Mouse (Mus musculus) left cerebral cortex, adult 9 months (tissue): Measurements from ENCODE around the gene Klhl32.
A peak's percentile ranks its signal among the peaks of the same experiment; 100 is the strongest.
"Not testable (repeated sequence)": the region's sequence is repeated elsewhere in the genome, so short reads cannot be mapped to it uniquely, and the experiment has no call there.

ENCODE experiments used
- DNase-seq, 2 experiments: peaks; one replicate each; pipeline ENCODE4 v3.0.0; 2022; ENCODE audit warnings: low spot score in 2 of 2

The Klhl32 gene

DNA sequence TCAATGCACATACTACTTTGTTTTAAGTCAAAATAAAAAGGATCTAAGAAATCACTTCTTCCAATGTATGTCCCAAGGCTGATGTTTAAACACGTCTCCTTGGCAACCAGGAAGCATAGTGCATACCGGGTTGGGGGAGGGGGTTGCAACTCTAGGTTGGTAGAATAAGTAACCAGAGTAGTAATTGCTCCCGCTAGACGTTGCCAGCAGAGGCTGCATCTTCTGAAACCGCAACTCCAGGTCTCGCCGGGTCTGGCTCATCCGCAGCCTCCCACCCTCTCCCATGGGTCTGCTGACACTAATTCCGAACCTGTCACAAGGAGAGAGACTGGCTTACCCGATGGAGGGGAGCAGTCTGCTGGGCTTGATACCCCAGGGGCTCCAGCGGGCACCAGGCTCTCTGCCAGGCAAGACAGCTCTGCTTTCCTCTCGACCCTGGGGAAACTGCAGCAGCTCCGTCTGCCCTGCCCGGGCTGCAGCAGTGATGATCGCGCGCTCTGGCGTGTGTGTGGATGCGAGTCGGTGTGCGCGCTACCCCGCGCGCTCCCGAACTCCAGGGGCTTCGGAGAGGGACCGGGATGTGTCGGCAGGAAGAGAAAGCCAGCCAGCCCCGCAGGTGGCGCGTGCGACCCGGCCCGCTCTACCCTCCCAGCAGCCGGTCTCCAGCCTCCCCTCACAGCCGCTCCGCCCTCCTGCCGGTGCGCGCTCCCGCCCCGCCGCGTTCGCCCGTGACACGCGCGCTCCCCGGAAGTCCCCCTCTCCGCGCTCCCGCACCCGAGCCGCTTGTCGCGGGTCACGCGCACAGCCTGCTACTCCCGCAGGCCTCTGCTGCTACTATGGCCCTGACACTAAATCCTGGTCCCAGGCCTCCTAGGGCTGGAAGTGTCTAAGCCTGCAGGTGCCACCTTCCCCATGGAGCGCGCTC is at the start of gene Klhl32:
Klhl32 (minus strand) TSS at position 724 of the 925 bp plus-strand sequence.
- DNase-seq: peak; percentile 66 to 76

DNA sequence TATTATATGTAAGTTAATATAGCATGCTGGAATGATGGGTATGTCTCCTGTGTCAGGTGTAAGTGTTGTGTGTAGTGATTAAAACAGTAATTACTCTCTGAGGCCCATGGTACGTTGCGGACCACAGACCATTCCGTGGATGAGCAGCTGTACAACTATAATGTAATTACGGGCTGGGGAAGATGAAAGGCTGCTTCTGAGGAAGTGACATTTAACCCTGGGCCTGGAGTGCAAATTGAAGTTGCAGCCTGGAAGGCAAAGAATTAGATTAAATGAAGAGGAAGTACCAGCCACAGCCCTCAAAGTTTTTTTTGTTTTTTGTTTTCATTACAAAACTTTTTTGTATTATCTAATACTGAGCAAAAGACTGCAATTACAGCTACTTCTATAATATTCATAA is 48.2 kb upstream of the Klhl32 start:
- no peak for DNase-seq

DNA sequence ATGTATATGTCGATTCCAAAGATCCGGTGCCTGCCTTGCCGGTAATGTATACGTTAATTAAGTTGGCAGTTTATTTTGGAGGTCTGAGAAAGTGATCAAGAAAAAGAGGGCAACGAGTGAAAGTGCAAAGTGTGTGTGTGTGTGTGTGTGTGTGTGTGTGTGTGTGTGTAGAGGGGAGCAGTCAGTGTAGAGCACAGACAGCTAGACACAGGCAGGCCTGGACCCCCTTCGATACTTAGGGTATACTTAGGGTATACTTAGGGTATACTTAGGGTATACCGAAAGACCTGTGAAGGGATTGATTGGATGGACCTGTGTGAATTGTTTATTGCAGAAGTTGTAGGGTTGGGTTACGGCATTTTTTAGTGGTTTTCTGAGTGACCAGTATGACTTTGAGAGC is 47.7 kb upstream of the Klhl32 start:
- no peak for DNase-seq

DNA sequence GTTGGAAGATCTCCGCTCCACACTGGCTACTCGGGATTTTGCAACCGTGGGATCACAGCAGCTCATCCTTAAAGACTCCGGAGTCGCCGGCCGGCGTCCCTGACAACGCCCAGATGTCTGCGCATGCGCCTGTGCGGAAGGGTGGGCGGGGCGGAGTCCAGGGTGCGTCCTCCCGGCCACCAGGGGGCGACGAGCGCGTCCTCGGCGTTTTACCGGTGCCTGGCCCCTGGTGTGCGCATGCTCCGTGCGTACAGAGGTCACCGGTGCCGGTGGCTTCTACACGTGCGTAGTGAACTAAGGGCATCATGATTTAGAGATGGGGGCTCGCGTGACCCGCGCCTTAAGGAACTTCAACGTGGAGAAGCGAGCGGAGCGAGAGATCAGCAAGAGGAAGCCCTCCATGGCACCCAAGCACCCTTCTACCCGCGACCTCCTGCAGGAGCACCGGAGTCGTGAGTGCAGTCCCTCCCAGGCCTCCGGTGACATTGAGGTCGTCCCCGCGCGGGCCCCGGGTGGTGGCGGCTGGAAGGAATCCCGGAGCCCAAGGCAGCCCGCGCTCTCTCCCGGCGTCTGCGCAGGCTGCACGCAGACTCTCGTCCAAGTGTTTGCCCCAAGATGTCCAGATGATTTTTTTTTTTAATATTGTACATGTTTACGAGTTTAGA is 47.1 kb upstream of the Klhl32 start, which contains the start of gene Ndufaf4:
Ndufaf4 (plus strand) TSS at position 233 of the 665 bp plus-strand sequence.
- DNase-seq: peak; percentile 86 to 97

DNA sequence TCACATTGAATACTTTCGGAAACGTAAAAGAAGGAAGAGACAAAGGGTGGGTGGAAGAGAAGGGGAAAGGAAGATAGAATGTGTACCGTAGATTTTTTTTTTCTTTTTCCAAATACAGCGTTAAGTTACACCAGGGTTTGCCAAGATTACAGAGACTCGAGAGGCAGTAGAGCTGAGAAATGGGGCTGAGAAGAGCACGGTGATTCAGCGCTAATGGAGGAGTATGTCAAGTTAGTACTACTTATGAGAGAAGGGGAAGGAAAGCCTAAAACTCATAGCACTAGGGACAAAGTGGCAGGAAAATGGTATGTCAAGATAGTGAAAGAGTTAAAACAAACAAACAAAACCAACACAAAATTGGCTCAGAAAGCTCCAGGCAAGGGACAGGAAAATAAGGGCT is 46.4 kb upstream of the Klhl32 start:
- peak in 1 of 2 experiments; percentile 16 for DNase-seq

DNA sequence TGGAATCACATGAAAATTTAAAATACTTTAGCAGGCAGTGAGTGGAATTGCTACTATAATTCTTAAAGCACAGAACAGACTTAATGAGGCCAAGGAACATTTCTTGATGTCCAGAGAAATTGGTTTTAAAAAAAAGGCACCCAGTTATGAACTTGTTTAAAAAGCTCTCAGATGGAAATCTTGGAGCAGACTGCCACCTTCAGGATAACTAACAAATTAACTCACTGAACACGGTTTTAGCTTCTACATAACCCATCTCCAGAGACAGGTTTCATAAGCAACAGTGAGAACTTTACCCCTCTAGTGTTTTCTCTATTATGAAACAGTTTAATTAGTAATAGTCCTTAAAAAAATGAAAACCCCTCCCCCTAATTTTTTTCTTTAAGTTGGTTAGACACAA is 45.9 kb upstream of the Klhl32 start:
- DNase-seq: peak in 1 of 2 experiments; percentile 48

DNA sequence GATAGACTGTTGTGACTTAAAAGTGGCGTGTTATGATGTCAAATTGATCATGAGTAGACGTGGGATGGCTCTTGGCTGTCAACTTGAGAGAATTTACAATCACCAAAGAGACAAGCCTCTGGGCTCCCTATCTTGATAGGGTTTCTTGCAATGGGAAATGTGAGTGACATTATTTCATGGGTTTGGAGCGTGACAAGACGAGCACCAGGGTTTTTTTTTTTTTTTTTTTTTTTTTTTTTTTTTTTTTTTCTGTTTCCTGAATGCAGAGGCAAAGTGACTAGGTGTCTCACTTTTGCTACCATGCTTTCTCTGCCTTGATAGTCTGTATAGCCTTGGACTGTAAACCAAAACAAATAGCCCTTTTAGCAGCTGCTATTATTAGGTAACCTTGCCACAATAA is 43.7 kb upstream of the Klhl32 start:
- DNase-seq: no peak

DNA sequence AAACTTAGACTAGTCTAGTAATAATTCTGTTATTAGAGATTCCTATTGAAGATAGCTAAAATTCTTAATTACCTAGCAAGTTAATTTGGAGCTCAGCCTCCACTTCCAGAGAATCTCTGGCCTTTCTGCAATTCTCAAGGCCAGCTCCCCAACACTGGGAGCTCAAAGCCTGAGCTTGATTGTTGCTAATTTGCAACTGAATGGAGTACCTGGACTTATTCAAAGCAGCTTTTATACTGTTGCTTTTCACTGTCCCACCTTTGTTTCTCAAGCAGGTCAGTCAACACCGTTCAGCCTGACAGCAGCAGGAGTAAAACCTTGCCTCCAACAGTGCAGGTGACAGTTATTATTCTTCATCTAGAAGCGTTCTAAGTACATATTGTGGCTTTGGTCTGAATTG is 41.4 kb upstream of the Klhl32 start:
- DNase-seq: not testable (repeated sequence)

DNA sequence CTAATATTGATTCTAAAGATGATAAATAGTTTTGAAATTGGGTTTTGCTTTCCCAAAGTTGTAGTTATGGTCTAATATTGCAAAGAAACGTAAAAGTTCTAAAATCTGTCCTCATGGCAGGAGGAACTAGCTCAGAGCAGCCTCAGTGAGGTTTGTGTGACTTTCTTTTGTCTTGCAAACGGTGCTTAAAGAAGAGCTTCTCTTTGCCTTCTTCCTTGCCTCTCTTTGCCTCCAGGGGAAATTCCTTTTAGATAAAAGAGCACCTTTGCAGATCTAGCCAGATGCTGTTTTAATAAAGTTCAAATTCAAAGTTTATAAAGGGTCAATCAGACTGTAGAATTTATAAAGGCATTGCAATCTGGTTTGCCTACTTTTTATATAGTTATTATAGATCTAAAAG is 38.5 kb upstream of the Klhl32 start:
- DNase-seq: not testable (repeated sequence)

DNA sequence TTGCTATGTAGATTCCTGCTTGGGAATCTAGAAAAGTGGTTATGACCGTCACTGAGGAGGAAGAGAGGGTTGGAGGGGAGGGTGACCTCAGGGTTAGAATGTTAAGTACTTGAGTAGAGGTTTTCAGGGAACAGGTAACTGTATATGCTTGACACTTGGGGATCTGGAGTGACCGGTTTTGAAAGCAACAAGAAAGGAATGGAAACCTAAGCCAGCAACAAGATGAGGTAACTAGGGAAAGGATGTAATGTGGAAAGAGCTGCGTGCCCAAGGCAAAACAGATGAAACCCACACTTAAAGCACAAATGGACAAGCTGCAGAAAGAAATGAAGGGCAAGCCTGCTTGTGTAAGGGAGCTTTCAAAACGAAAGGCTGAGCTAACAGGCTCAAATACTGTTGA is 18.3 kb upstream of the Klhl32 start:
- DNase-seq: no peak

DNA sequence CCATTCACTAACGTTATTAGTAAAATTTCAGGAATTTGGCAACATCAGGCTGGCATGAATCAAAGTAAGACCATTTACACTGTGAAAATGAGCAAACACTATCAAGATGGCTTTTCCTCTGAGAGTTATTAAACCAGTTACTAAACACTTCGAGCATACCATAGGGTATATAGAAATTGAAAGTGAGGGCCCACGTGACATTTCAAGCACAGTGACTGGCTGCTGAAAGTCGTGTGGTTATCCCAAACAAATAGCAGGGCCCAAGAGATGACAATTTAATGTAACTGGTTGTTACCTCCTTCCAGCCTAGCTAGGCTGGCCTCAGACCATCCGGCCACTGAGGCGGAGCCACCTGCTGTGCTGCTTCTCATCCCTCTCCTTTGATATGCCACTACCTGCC is 14.8 kb upstream of the Klhl32 start:
- no peak for DNase-seq

DNA sequence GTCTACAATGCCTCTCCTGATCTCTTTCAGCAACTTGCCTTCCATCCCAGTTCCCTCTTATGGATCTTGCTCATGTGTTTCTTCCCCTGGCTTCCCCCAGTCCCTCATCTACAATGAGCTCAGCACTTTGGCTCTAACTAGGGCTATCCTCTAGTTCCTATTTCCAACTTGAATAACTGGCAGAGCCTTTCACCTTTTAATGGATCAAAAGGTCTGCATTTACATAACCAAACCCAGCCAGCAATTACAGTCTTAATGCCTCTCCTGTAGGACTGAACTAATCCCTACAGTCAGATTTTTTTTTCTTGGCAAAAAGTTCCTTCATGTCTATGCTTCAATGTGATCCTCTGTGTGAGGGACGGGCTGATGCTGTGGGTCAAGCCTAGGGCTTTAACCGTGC is 3.5 kb downstream of the Klhl32 start:
- DNase-seq: no peak

DNA sequence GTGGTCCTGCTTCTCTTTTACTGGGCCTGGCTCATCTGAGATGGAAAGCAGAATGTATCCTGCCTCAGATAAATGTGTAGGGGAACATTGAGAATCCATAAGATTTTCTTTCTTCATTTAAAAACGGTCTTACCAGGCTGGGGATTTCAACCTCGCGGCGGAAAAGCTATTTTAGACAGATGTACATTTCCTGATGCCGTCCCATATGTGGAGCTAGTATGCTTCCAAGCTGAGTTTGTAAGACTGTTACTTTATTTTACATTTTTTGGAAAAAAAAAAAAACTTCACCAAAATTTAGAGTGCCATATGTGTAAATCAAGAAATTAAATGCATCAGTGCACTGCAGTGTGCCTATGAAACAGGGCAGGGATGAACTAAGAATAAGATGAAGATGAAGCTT is 5.4 kb downstream of the Klhl32 start:
- no peak for DNase-seq

DNA sequence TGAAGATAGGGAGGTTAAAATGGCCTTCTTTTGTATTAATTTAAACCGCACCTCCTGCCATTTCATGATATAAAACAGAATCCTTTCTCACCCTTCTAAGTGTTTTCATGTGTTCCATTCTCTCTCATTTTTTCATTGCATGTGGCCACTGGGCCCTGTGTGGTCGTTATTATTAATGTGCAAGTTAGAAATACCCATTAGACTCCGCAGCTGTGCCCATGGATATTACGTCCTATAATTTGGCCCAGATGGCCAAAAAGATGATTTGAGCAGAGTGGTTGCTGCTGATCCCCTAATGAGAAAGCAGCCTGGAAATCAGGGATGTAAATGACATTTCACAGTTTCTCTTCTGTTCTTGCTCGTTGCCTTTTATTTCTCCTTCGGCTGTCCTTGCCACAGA is 12.4 kb downstream of the Klhl32 start:
- no peak for DNase-seq

DNA sequence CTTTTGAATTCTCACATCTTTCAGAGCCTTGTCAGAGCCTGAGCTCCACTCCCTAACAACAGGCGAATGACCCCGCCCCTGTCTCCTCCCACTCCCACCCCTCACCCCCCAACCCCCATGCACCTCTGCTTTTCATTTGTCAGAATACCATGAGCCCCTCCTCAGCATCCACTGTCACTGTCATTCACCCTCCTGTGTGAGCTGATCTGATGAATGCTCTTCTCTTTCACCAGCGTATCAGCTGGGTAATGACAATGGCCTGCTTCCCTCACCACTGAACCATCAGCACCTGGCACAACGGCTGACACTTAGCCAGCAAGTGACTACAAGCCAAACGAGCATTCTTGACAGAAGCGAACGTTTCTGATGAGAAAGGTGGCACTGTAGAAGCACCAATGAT is 15.4 kb downstream of the Klhl32 start:
- DNase-seq: no peak

DNA sequence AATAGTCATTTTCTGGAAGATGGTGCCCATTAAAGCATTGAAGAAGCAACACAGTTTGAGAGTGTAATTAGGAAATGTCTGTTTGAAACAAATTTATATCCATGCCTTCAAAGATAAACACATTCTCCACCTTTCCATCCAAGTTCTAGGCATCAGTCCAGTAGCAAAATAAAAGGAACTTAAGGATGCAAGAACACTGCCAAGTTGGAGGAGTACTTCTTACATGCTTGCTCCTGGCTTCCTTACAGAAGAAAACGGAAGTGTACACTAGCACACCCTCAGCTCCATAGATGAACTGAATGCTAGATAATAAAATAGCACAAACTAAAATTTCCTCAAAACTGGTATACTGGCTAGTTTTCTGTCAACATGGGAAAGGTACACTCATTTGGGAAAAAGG is 42.6 kb downstream of the Klhl32 start:
- DNase-seq: no peak

DNA sequence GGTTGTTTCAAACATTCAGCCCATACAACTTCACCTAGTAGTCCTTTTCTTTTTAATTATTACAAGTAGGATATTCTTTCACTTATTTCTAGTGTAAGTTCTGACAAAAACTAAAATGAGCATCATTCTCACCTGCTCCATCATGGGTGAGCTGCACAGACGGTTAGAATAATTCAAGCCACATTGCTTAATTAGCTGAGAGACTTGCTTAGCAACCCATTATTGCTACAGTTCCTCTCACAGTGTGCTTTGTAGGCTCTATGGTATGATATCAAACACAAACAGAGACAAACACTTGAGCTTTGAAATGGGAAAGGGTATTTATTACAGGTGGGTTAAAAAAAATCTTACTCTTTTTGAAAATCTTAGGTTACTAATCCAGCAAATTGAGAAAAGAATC is 49.0 kb downstream of the Klhl32 start:
- no peak for DNase-seq

DNA sequence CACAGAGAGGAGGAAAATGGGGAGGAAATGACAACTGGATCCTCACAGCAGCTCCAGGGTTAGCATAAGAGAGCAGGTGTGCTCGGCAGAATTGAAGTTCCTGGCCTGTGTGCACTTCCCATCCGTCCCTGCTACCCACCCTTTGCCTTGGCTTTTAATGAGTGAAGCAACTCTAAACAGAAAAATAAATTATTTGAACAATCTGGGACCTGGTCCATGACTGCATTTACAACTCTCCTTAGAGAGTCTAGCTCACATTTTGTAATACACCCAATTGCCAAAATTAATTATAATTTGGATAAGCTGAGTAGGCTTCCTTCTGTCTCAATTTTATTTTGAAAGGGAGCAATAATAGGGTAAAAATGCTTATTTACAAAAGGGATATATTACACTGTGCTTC is 49.6 kb downstream of the Klhl32 start:
- DNase-seq: no peak

DNA sequence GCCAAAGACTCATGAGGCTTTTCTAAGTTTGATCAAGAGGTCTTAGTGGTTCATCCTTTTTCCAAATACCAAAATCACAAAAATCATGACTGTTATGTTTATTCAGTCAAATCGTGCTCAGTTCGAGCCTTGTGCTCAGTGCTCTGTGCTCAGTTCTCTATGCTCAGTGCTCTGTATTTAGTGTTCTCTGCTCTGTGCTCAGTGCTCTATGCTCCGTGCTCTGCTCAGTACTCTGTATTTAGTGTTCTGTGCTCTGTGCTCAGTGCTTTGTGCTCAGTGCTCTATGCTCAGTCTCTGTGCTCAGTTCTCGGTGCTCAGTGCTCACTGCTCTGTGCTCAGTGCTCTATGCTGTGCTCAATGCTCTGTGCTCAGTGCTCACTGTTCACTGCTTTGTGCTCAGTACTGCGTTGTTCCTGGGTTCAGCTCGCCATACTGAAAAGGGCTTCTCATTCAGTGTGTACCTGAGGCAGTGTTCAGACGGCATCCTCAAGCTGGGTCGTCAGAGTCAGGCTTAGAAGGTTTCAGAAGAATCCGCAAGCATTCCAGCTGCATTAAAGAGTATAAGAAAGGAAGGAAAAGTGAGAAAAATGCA is 50.5 kb downstream of the Klhl32 start:
- no peak for DNase-seq

DNA sequence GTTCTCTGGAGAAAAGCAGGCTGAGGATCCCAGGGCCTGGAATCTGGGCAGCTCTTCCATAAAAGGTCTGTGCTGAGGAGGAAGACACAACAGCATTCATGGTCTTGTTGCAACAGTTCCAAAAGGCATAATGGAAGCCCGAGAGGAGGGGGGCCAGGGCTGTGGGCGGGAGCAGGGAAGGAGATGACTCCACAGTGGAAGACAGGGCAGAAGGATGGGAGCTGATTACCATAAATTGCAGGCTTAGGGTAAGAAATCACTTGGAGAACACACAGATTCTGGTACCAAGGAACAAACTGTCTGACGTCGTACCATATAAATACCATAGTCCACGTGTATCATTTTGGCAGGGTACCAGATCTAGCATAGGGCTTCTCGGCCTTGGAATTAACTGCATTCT is 51.9 kb downstream of the Klhl32 start:
- peak; percentile 27 to 60 for DNase-seq

DNA sequence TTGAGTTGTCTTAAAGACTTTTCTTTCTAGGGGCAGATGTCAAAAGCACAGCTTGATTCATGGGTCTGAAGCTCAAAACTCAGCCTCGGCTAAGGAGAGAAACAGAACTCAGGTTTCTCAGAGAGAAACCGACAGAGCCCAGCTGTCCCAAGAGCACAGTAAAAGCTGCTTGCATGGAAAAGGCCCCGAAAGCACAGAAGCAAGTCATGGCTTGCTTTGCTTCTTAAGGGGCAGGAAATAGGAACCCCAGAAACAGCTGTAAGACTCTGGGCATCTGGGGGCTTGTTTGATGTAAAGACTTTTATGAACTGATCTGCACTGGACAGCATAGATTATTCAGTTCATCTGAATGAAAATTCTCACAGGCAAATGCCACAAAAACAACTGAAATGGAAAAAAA is 53.1 kb downstream of the Klhl32 start:
- no peak for DNase-seq

DNA sequence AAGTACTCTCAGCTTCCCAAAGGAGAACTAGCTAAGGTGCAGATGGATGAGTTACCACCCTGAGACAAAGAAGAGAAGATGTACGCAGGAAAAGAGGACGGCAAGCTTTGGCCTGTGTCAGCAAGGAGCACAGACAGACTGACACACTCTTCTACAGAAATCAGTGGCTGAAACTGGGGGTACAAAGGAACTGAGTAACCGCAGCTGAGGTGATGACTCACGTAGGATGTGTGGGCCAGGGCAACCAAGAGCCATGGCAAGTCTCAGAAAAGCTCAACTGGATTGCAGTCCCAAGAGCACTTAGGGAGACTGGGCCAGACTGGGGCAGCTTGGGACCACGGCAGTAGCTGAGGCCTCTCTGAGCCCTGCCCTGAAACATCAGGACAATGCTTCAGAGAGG is 53.6 kb downstream of the Klhl32 start:
- no peak for DNase-seq

DNA sequence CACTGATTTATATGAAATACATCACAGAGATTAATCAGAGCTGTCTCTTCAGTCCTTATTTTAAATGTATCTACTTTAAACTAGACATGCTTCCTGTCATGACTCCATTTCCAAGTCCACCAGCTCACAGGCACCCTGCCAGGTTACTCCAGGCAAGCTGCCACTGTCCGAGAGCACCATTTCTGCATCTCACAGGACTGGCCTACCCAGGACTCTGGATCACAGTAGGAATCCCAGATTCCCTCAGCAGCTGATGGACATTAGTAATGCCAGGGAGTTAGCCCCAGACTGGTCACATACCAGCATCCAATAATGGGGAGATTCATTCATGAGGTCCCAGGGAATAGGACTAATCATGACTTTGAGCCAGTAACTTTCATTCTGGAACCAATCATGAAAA is 54.7 kb downstream of the Klhl32 start:
- DNase-seq: no peak
